Mouse (Mus musculus) ES-Bruce4 (cell line): Measurements from ENCODE around the gene Ssbp3.

Experiments used
- CTCF ChIP-seq: IDR thresholded peaks from one replicate; pipeline ENCODE4 v1.8.1; 2011; ENCODE audit warnings: low read depth, low read length
- POLR2A ChIP-seq: IDR thresholded peaks from one replicate; pipeline ENCODE4 v1.8.1; 2011; ENCODE audit warnings: low read length; ENCODE audit not compliant: insufficient read depth

DNA sequence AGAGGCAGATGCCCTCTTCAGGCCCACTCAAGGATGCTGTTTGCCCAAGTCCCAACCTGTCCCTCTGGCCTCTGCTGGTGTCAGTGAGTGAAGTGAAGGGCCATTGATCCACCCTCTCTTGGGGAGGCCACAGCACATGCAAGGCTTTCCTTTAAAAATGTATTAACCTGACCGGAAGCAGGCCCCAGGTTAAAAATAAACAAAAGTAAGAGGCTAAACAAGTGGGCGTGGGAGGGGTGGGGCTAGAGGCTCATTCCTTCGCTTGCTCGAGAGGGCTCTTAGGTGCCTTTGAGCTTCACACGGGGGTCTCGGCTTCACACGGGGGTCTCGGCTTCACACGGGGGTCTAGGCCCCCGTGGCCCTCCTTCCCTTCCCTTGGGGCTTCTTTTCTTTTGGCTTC is 54.5 kb downstream of the Ssbp3 start:
- no peak for TF ChIP-seq CTCF
- no peak for TF ChIP-seq POLR2A
